Mouse (Mus musculus) brain, embryonic 14.5 days (tissue): Measurements from ENCODE around the gene Zbtb20.

ENCODE experiments used
- CTCF ChIP-seq: fragments of 200-500 bp; IDR thresholded peaks from 2 replicates; pipeline ENCODE4 v1.5.1; 2012; ENCODE audit warnings: inconsistent platforms, mild to moderate bottlenecking, moderate library complexity, borderline replicate concordance; ENCODE audit not compliant: insufficient read depth, insufficient read length; ENCODE audit errors: extremely low read depth
- POLR2A ChIP-seq: fragments of 200-500 bp; IDR thresholded peaks from 2 replicates; pipeline ENCODE4 v1.6.1; 2012; ENCODE audit warnings: mild to moderate bottlenecking, inconsistent platforms, borderline replicate concordance; ENCODE audit not compliant: poor library complexity, insufficient read depth, insufficient read length, severe bottlenecking; ENCODE audit errors: extremely low read depth

- no peak for TF ChIP-seq POLR2A
- no peak; the same call in 1 of the 2 replicates for TF ChIP-seq CTCF
Measured at GRCm38 (mm10) chr16:43168506-43168905, 292.8 kb downstream of the Zbtb20 start.
